Mouse (Mus musculus): ENCODE data around the gene Zfp629.

- no peak for TF ChIP-seq POLR2A (IDR thresholded peaks at IDR 0.05; ENCODE audit: control insufficient read depth, extremely low read depth, insufficient read depth, low read length, poor library complexity)
- no peak for TF ChIP-seq CTCF (IDR thresholded peaks at IDR 0.05; ENCODE audit: borderline replicate concordance, control insufficient read depth, extremely low read depth, insufficient read depth, low read length, poor library complexity)
These were observed 10.9 kb upstream of the Zfp629 start for GRCm38 (mm10) chr7:127626471-127626870.
